Mouse (Mus musculus) midbrain, embryonic 14.5 days (tissue): ENCODE measurements around the gene Per1. TPM values are rescaled to one million over a fixed set of nuclear protein-coding genes. Genes with fewer than 3 reads are reported as not detected.
A peak's percentile ranks its signal among the peaks of the same experiment; 100 is the strongest.

Experiments
- ATAC-seq: fragments of 200-750 bp; cut with Nextera tagmentation; 2 replicates; pipeline ENCODE4 v1.8.0; 2017; ENCODE audit warnings: moderate number of reproducible peaks, moderate library complexity; ENCODE audit not compliant: low FRiP score, low TSS enrichment
- DNase-seq: peaks from one replicate; pipeline ENCODE4 v3.0.0-alpha.2; 2015
- H3K27ac ChIP-seq: fragments of 300-500 bp; sonication (generic); replicated peaks from 2 replicates; pipeline ENCODE4 v1.5.1; 2014; ENCODE audit warnings: mild to moderate bottlenecking, low read depth, low read length, moderate library complexity
- H3K27me3 ChIP-seq: fragments of 300-500 bp; sonication (generic); 2 replicates; pipeline ENCODE4 v1.6.1; 2014; ENCODE audit warnings: low read length, control low read depth, mixed read lengths; ENCODE audit not compliant: control insufficient read depth, insufficient read depth
- H3K36me3 ChIP-seq: fragments of 300-500 bp; sonication (generic); 2 replicates; pipeline ENCODE4 v1.6.1; 2014; ENCODE audit warnings: low read length, control low read depth; ENCODE audit not compliant: control insufficient read depth, insufficient read depth
- H3K4me1 ChIP-seq: fragments of 300-500 bp; sonication (generic); 2 replicates; pipeline ENCODE4 v1.6.1; 2014; ENCODE audit warnings: mild to moderate bottlenecking, antibody characterized with exemption, low read length, control low read depth; ENCODE audit not compliant: control insufficient read depth, insufficient read depth
- H3K4me2 ChIP-seq: fragments of 300-500 bp; sonication (generic); 2 replicates; pipeline ENCODE4 v1.6.1; 2014; ENCODE audit warnings: mild to moderate bottlenecking, low read length, moderate library complexity
- H3K4me3 ChIP-seq: fragments of 300-500 bp; sonication (generic); replicated peaks from 2 replicates; pipeline ENCODE4 v1.5.1; 2014; ENCODE audit warnings: low read depth, low read length
- H3K9ac ChIP-seq: fragments of 300-500 bp; sonication (generic); replicated peaks from 2 replicates; pipeline ENCODE4 v1.6.1; 2014; ENCODE audit warnings: mild to moderate bottlenecking, low read length, moderate library complexity
- H3K9me3 ChIP-seq: fragments of 300-500 bp; sonication (generic); 2 replicates; pipeline ENCODE4 v1.6.1; 2016; ENCODE audit warnings: low read length, control low read depth, mixed read lengths; ENCODE audit not compliant: control insufficient read depth
- WGBS: fragments of 180-500 bp; shearing (Covaris S2); extraction: QIAGEN DNeasy Blood & Tissue Kit; methylation state at CpG from one replicate; pipeline ENCODE4 v1.1.7; 2014; 5-methylcytosine and 5-hydroxymethylcytosine counted together
- polyA plus RNA-seq: library from polyadenylated mRNA; unstranded; fragments of >200 nt; fragmentation: Nextera tagmentation; extraction: Ambion mirVana; gene quantifications from 2 replicates; pipeline ENCODE4 v1.2.1, GENCODE M21; 2014

Per1 gene
- polyA plus RNA-seq, 1 experiment from 2014 or later, result 13.1 TPM

- 77% methylated on average over 3 of the region's 3 CpGs for WGBS
- DNase-seq (no peak), ATAC-seq (no peak)
- no peak overlapping the region for H3K9ac ChIP-seq
- no peaks in the 10 kb centered on the region for H3K9me3 ChIP-seq
- H3K36me3 ChIP-seq, result no peaks in the 10 kb centered on the region
- H3K4me1 ChIP-seq, result peaks cover 10% of the 10 kb centered on the region
- no peak overlapping the region for H3K4me3 ChIP-seq
- H3K27ac ChIP-seq, result no peak overlapping the region
- H3K27me3 ChIP-seq, result no peaks in the 10 kb centered on the region
- H3K4me2 ChIP-seq, result no peak overlapping the region
Measured at GRCm38 (mm10) chr11:69053848-69054247, 41.2 kb upstream of the Per1 start.

GRCm38 (mm10) chr11:69058265-69058664 lies 36.8 kb upstream of the Per1 start:
- peak overlapping the region; percentile 61 for H3K9ac ChIP-seq
- H3K27ac ChIP-seq, result peak overlapping the region; percentile 86
- peak overlapping the region; percentile 91 for H3K4me3 ChIP-seq
- H3K9me3 ChIP-seq, result no peaks in the 10 kb centered on the region
- H3K4me1 ChIP-seq, result peaks cover 23% of the 10 kb centered on the region
- ATAC-seq, result no peak
- peak overlapping the region; percentile 75 for H3K4me2 ChIP-seq
- WGBS, result 64% methylated on average over 2 of the region's 2 CpGs
- no peaks in the 10 kb centered on the region for H3K36me3 ChIP-seq
- no peak for DNase-seq
- no peaks in the 10 kb centered on the region for H3K27me3 ChIP-seq

- H3K36me3 ChIP-seq, result no peaks in the 10 kb centered on the region
- peak overlapping the region; percentile 91 for H3K4me3 ChIP-seq
- H3K4me2 ChIP-seq, result peak overlapping the region; percentile 75
- ATAC-seq (0 out of 2 replicates have a peak, but pooled peaks have one; percentile 13), DNase-seq (no peak)
- H3K4me1 ChIP-seq, result peaks cover 24% of the 10 kb centered on the region
- peak overlapping the region; percentile 86 for H3K27ac ChIP-seq
- H3K27me3 ChIP-seq, result no peaks in the 10 kb centered on the region
- H3K9ac ChIP-seq, result peak overlapping the region; percentile 61
- H3K9me3 ChIP-seq, result no peaks in the 10 kb centered on the region
- WGBS, result under 1% methylated on average over 19 of the region's 19 CpGs
Measured at GRCm38 (mm10) chr11:69058729-69059356, 36.2 kb upstream of the Per1 start.

DNA sequence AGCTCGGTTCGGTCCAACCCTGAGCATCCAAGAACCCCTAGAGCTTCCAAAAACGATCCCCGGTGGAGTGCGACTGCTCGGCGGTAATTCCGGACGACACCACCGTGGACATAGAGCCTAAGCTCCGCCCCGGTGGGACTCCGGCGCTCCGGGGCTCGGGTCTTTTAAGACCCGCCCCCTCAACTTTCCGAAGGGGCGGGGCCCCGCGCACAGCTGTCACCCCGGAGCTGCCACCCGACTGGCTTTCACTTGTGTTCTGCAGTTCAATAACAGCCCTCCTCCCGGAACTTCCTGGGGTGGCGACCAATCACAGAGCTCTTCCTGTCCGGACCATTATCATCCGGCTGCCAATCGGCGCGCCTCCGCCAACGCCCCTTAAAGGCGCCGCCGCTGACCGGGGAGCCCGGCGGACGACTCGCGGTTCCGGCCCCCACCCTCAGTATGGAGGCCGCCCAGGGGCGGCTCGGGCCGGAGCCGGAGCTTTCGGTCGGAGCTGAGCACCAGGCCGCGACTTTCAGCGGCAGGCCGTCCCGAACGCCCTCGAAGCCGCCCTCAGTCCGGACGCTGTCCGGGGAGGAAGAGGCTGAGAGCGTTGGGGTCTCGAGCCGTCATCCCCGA lies 35.6 kb upstream of the Per1 start, which contains the start of gene Borcs6:
Borcs6 (plus strand) TSS at position 361 of the 618 bp plus-strand sequence.
- Histone ChIP-seq H3K4me2 (peak within 1 kb of the TSS; percentile 94), H3K4me1 (peaks cover 30% of the 10 kb centered on the region), H3K36me3 (no peaks in the 10 kb centered on the region), H3K9ac (peak within 1 kb of the TSS; percentile 91), H3K27me3 (no peaks in the 10 kb centered on the region), H3K4me3 (peak within 1 kb of the TSS; percentile 91), H3K27ac (peak within 1 kb of the TSS; percentile 90), H3K9me3 (no peaks in the 10 kb centered on the region)
- peak; percentile 93 for ATAC-seq
- peak; percentile 98 for DNase-seq
- under 1% methylated on average over 59 of the region's 64 CpGs for WGBS

GRCm38 (mm10) chr11:69059975-69060411 lies 35.0 kb upstream of the Per1 start:
- 0% methylated on average over 49 of the region's 49 CpGs for WGBS
- H3K9ac ChIP-seq, result peak overlapping the region; percentile 91
- peak overlapping the region; percentile 90 for H3K27ac ChIP-seq
- no peaks in the 10 kb centered on the region for H3K27me3 ChIP-seq
- peaks cover 30% of the 10 kb centered on the region for H3K4me1 ChIP-seq
- DNase-seq, result peak; percentile 70
- peak; percentile 22 for ATAC-seq
- H3K4me3 ChIP-seq, result peak overlapping the region; percentile 91
- H3K36me3 ChIP-seq, result no peaks in the 10 kb centered on the region
- peak overlapping the region; percentile 94 for H3K4me2 ChIP-seq
- no peaks in the 10 kb centered on the region for H3K9me3 ChIP-seq

GRCm38 (mm10) chr11:69060448-69061254 lies 34.4 kb upstream of the Per1 start:
- no peak for ATAC-seq
- DNase-seq, result peak; percentile 56
- under 1% methylated on average over 40 of the region's 40 CpGs for WGBS

DNA sequence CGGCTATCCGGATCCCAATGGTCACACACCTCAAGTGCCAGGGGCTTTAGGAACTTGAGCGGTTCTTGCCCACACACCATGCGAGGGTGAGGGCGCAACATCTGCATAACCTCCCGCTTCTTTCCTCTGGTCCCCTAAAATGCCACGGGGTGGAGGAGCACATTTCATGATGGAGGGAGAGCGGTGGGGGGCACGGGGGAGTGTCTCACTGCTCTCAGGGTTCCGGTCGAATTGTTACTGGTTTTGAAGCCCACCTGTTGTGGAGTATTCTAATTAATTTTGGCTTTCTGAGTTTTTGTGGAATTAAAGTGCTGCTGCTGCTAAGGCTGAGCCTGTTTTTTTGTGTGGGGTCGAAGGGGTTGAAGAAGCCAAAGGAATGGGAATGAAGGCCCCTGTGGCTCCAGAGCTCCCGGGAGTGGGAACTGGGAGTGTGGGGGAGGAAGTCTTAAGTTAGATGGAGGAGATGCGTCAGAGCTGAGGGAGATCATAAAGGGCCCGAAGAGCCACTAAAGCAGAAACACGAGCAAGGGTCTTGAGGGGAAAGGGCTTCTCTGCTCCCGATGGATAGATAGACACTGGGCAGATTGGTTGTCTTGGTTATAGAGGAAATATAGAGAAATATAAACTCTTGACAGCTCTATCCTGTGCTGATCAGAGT lies 33.6 kb upstream of the Per1 start:
- no peaks in the 10 kb centered on the region for H3K36me3 ChIP-seq
- H3K9ac ChIP-seq, result peak overlapping the region; percentile 91
- peaks cover 35% of the 10 kb centered on the region for H3K4me1 ChIP-seq
- H3K4me2 ChIP-seq, result peak overlapping the region; percentile 94
- WGBS, result 5% methylated on average over 17 of the region's 17 CpGs
- no peak for DNase-seq
- H3K9me3 ChIP-seq, result no peaks in the 10 kb centered on the region
- H3K27me3 ChIP-seq, result no peaks in the 10 kb centered on the region
- peak overlapping the region; percentile 91 for H3K4me3 ChIP-seq
- no peak for ATAC-seq
- no peak overlapping the region for H3K27ac ChIP-seq

More at GRCm38 (mm10) chr11:69060448-69061254, 34.4 kb upstream of the Per1 start:
- H3K4me1 ChIP-seq, result peaks cover 30% of the 10 kb centered on the region
- H3K4me2 ChIP-seq, result peak overlapping the region; percentile 94
- no peaks in the 10 kb centered on the region for H3K27me3 ChIP-seq
- no peaks in the 10 kb centered on the region for H3K36me3 ChIP-seq
- H3K27ac ChIP-seq, result peak overlapping the region; percentile 90
- peak overlapping the region; percentile 91 for H3K9ac ChIP-seq
- H3K9me3 ChIP-seq, result no peaks in the 10 kb centered on the region
- peak overlapping the region; percentile 91 for H3K4me3 ChIP-seq

- peak overlapping the region; percentile 91 for H3K4me3 ChIP-seq
- H3K27ac ChIP-seq, result peak overlapping the region; percentile 14; the same call in 1 of the 2 replicates
- DNase-seq, result peak; percentile 85
- no peak for ATAC-seq
- WGBS, result 1% methylated on average over 17 of the region's 17 CpGs
- no peak overlapping the region for H3K9ac ChIP-seq
- no peaks in the 10 kb centered on the region for H3K36me3 ChIP-seq
- H3K4me1 ChIP-seq, result peaks cover 39% of the 10 kb centered on the region
- H3K4me2 ChIP-seq, result peak overlapping the region; percentile 94
- H3K9me3 ChIP-seq, result no peaks in the 10 kb centered on the region
- H3K27me3 ChIP-seq, result no peaks in the 10 kb centered on the region
Measured at GRCm38 (mm10) chr11:69062194-69062760, 32.7 kb upstream of the Per1 start.
